16 mouse cellular contexts compared by ENCODE assay signal in the genomic region with DNA sequence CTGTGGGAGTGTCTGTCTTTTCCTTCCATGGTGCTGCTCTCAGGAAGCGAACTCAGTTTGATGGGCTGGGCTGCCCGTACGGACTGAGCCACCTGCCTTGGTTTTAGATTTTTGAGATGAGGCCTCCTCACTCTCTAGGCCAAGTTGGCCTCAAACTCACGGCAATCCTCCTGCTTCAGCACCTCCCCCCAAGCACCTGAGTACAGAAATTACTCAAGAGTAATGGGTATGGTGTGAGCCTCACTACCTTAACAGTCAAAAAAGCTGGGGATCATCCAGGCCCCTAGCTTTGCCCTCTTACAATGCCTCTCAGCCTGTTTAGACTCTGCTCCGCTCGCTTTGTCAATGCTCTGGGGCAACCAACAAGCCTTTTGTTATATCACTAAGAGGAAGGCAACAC. TPM values are rescaled to one million over a fixed set of nuclear protein-coding genes. Genes with fewer than 3 reads are reported as not detected.
A peak's percentile ranks its signal among the peaks of the same experiment; 100 is the strongest.
DNase-seq lines count a peak whose midpoint lies in the region; ATAC-seq lines count a peak whose summit lies in the region.
"Had no signal": no experiment of that assay in that cellular context is flagged by ENCODE, and none has a peak within 500 bp of the region (broad histone marks: within the 10 kb centered on the region; RNA-seq: fewer than 3 reads in every experiment).

No protein-coding gene starts in this region.

- peaks cover 70% of the 10 kb centered on the region for H3K4me1 ChIP-seq in heart, embryonic 10.5 days
- peaks cover 48 to 75% of the 10 kb centered on the region in 2 experiments for H3K4me1 ChIP-seq in heart, embryonic 14.5 days (ENCODE audit: control insufficient read depth in 2 of 2, insufficient read depth in 2 of 2, low read length in 2 of 2)
- peaks cover 26% of the 10 kb centered on the region for H3K4me1 ChIP-seq in brown adipose tissue, adult 24 weeks (ENCODE audit: control insufficient read depth, insufficient read depth, insufficient read length, low read length)
- H3K4me1 ChIP-seq: embryonic facial prominence, embryonic 10.5 days; forebrain, embryonic 13.5 days; hindbrain, embryonic 12.5 days had no signal

- ATAC-seq in heart, embryonic 14.5 days (ENCODE audit: insufficient number of reproducible peaks, insufficient read depth, low FRiP score, low read depth) = no peak
- ATAC-seq: forebrain, embryonic 13.5 days; forebrain, postnatal 0 days; hindbrain, embryonic 16.5 days had no signal

- no peak overlapping the region for H3K4me2 ChIP-seq in heart, embryonic 14.5 days (ENCODE audit: low read length)
- H3K4me2 ChIP-seq: forebrain, embryonic 13.5 days; hindbrain, embryonic 12.5 days had no signal

- no peaks in the 10 kb centered on the region for H3K9me3 ChIP-seq in heart, embryonic 10.5 days
- no peaks in the 10 kb centered on the region for H3K9me3 ChIP-seq in heart, embryonic 14.5 days (ENCODE audit: control insufficient read depth, low read length)
- H3K9me3 ChIP-seq: embryonic facial prominence, embryonic 10.5 days; forebrain, embryonic 13.5 days; hindbrain, embryonic 12.5 days had no signal

- H3K36me3 ChIP-seq in heart, embryonic 10.5 days = peaks cover 42% of the 10 kb centered on the region
- peaks cover 13% of the 10 kb centered on the region; the same call in 1 of the 2 replicates for H3K36me3 ChIP-seq in heart, embryonic 14.5 days (ENCODE audit: control insufficient read depth, insufficient read depth, low read length)
- H3K36me3 ChIP-seq: hindbrain, embryonic 12.5 days had no signal

- no peak overlapping the region for H3K4me3 ChIP-seq in heart, embryonic 10.5 days
- no peak overlapping the region for H3K4me3 ChIP-seq in heart, embryonic 14.5 days (ENCODE audit: control insufficient read depth in 1 of 2, insufficient read depth in 1 of 2, low read depth in 1 of 2, low read length in 2 of 2)
- no peak overlapping the region for H3K4me3 ChIP-seq in brown adipose tissue, adult 24 weeks (ENCODE audit: insufficient read depth, low read depth, low read length)
- H3K4me3 ChIP-seq: embryonic facial prominence, embryonic 10.5 days; forebrain, embryonic 13.5 days; hindbrain, embryonic 12.5 days had no signal

- 86% methylated on average over 6 of the region's 6 CpGs for WGBS in heart, embryonic 10.5 days
- WGBS in heart, embryonic 14.5 days = 88% methylated on average over 6 of the region's 6 CpGs

- H3K27ac ChIP-seq in heart, embryonic 10.5 days = peak overlapping the region; percentile 54
- H3K27ac ChIP-seq in heart, embryonic 14.5 days (replicated peaks in 1 of 2; ENCODE audit: control insufficient read depth in 1 of 2, insufficient read depth in 1 of 2, low read depth in 2 of 2, low read length in 2 of 2) = peak overlapping the region; percentile 83 to 89
- H3K27ac ChIP-seq in brown adipose tissue, adult 24 weeks (replicated peaks; ENCODE audit: low read depth, low read length) = peak overlapping the region; percentile 49; the same call in 1 of the 2 replicates
- H3K27ac ChIP-seq: embryonic facial prominence, embryonic 10.5 days; forebrain, embryonic 13.5 days; hindbrain, embryonic 12.5 days had no signal

- H3K9ac ChIP-seq in heart, embryonic 14.5 days (ENCODE audit: low read length) = no peak overlapping the region
- H3K9ac ChIP-seq: forebrain, embryonic 13.5 days; forebrain, postnatal 0 days; hindbrain, embryonic 12.5 days had no signal

- no peak for DNase-seq in heart, embryonic 10.5 days (ENCODE audit: low spot score)
- DNase-seq in heart, adult 18-20 months = no peak
- DNase-seq in heart, postnatal 4 days = no peak
- DNase-seq in urinary bladder, adult 18-20 months (ENCODE audit: low spot score in 2 of 2) = no peak
- DNase-seq: adrenal gland, adult 2 months; adrenal gland, postnatal 25 days; cerebellum, postnatal 10 days; forebrain, postnatal 0 days; gastrocnemius, postnatal 36 days; kidney, adult 18-20 months had no signal

- H3K27me3 ChIP-seq in heart, embryonic 10.5 days (ENCODE audit: insufficient read depth, poor library complexity, severe bottlenecking) = no peaks in the 10 kb centered on the region
- H3K27me3 ChIP-seq in heart, embryonic 14.5 days (ENCODE audit: control insufficient read depth, insufficient read depth, low read length) = no peaks in the 10 kb centered on the region
- H3K27me3 ChIP-seq: forebrain, embryonic 13.5 days; hindbrain, embryonic 12.5 days had no signal

RNA-seq across cellular contexts. Expression of a gene that starts 19.5 kb away (rescaled TPM):
- 42.2 and 44.8 TPM in 2 replicates for polyA plus RNA-seq in heart, embryonic 10.5 days (2016; fragmentation: Nextera tagmentation; extraction: Ambion mirVana)
- 100 to 1,000 TPM; 338 to 357 TPM for total RNA-seq in heart, adult 18-20 months (2021)
- polyA plus RNA-seq in heart, embryonic 14.5 days (2014; fragmentation: Nextera tagmentation; extraction: Ambion mirVana) = 31.0 and 38.0 TPM in 2 replicates
- total RNA-seq in heart, postnatal 4 days (2021) = 10 to 100 TPM; 86.8 to 96.6 TPM
- 216 and 558 TPM in 2 replicates for polyA plus RNA-seq in brown adipose tissue, adult 24 weeks (2012; ENCODE audit: insufficient read depth, insufficient read length, missing spikeins)

RNA-seq across cellular contexts. Expression of a gene that starts 49.6 kb away (rescaled TPM):
- polyA plus RNA-seq in heart, embryonic 10.5 days (2016; fragmentation: Nextera tagmentation; extraction: Ambion mirVana) = 105 and 121 TPM in 2 replicates
- total RNA-seq in heart, adult 18-20 months (2021) = 10 to 100 TPM; 20.2 to 20.3 TPM
- 86.6 and 97.1 TPM in 2 replicates for polyA plus RNA-seq in heart, embryonic 14.5 days (2014; fragmentation: Nextera tagmentation; extraction: Ambion mirVana)
- 10 to 100 TPM; 47.0 to 47.2 TPM for total RNA-seq in heart, postnatal 4 days (2021)
- polyA plus RNA-seq in brown adipose tissue, adult 24 weeks (2012; ENCODE audit: insufficient read depth, insufficient read length, missing spikeins) = 61.9 and 64.7 TPM in 2 replicates
